Mouse (Mus musculus): ENCODE measurements around the gene Setd1a. TPM values are rescaled to one million over a fixed set of nuclear protein-coding genes. Genes with fewer than 3 reads are reported as not detected.
A peak's percentile ranks its signal among the peaks of the same experiment; 100 is the strongest.

Gene Setd1a
- polyA plus RNA-seq, 1 experiment from 2014 or later, result 9.2 TPM

- peaks cover 33% of the 10 kb centered on the region for H3K36me3 ChIP-seq (replicated peaks)
- no peak overlapping the region for H3K4me3 ChIP-seq (replicated peaks)
- H3K27ac ChIP-seq (replicated peaks), result no peak overlapping the region
- no peaks in the 10 kb centered on the region for H3K27me3 ChIP-seq
- H3K4me1 ChIP-seq (replicated peaks), result peaks cover 69% of the 10 kb centered on the region
- H3K4me2 ChIP-seq, result peak overlapping the region; percentile 56; the same call in 1 of the 2 replicates
- H3K9me3 ChIP-seq (replicated peaks), result no peaks in the 10 kb centered on the region
- ATAC-seq (ENCODE audit: insufficient read depth), result no peak
- H3K9ac ChIP-seq, result no peak overlapping the region
- 84% methylated on average over 17 of the region's 17 CpGs for WGBS (ENCODE audit: insufficient replicate concordance)
Measured at GRCm38 (mm10) chr7:127802313-127802712, 25.8 kb downstream of the Setd1a start.

- ATAC-seq (ENCODE audit: insufficient read depth), result no peak
- Histone ChIP-seq H3K9ac (no peak overlapping the region), H3K4me1 (replicated peaks) (peaks cover 65% of the 10 kb centered on the region)
Measured at GRCm38 (mm10) chr7:127808821-127809220, 32.4 kb downstream of the Setd1a start.

GRCm38 (mm10) chr7:127809846-127810245 lies 33.4 kb downstream of the Setd1a start:
- no peak for ATAC-seq (ENCODE audit: insufficient read depth)
- Histone ChIP-seq H3K4me2 (no peak overlapping the region), H3K4me3 (replicated peaks) (no peak overlapping the region), H3K9ac (no peak overlapping the region), H3K4me1 (replicated peaks) (peaks cover 61% of the 10 kb centered on the region), H3K27me3 (no peaks in the 10 kb centered on the region), H3K36me3 (replicated peaks) (no peaks in the 10 kb centered on the region), H3K27ac (replicated peaks) (peak overlapping the region; percentile 70; the same call in 1 of the 2 replicates), H3K9me3 (replicated peaks) (no peaks in the 10 kb centered on the region)
- WGBS (ENCODE audit: insufficient replicate concordance), result 62% methylated on average over 1 of the region's 1 CpGs

More at GRCm38 (mm10) chr7:127808821-127809220, 32.4 kb downstream of the Setd1a start:
- H3K27me3 ChIP-seq, result no peaks in the 10 kb centered on the region
- WGBS (ENCODE audit: insufficient replicate concordance), result 40% methylated on average over 5 of the region's 5 CpGs
- no peak overlapping the region for H3K4me3 ChIP-seq (replicated peaks)
- no peaks in the 10 kb centered on the region for H3K36me3 ChIP-seq (replicated peaks)
- no peaks in the 10 kb centered on the region for H3K9me3 ChIP-seq (replicated peaks)
- H3K27ac ChIP-seq (replicated peaks), result peak overlapping the region; percentile 70
- H3K4me2 ChIP-seq, result no peak overlapping the region

- H3K9me3 ChIP-seq (replicated peaks), result no peaks in the 10 kb centered on the region
- H3K36me3 ChIP-seq (replicated peaks), result no peaks in the 10 kb centered on the region
- 86% methylated on average over 10 of the region's 10 CpGs for WGBS (ENCODE audit: insufficient replicate concordance)
- H3K27me3 ChIP-seq, result no peaks in the 10 kb centered on the region
- H3K9ac ChIP-seq, result no peak overlapping the region
- no peak overlapping the region for H3K4me2 ChIP-seq
- ATAC-seq (ENCODE audit: insufficient read depth), result no peak
- peaks cover 61% of the 10 kb centered on the region for H3K4me1 ChIP-seq (replicated peaks)
- no peak overlapping the region for H3K27ac ChIP-seq (replicated peaks)
- H3K4me3 ChIP-seq (replicated peaks), result no peak overlapping the region
Measured at GRCm38 (mm10) chr7:127810650-127811049, 34.2 kb downstream of the Setd1a start.

GRCm38 (mm10) chr7:127811240-127811639 lies 34.8 kb downstream of the Setd1a start:
- H3K9ac ChIP-seq, result no peak overlapping the region
- H3K4me2 ChIP-seq, result no peak overlapping the region
- peaks cover 60% of the 10 kb centered on the region for H3K4me1 ChIP-seq (replicated peaks)
- H3K36me3 ChIP-seq (replicated peaks), result no peaks in the 10 kb centered on the region
- no peaks in the 10 kb centered on the region for H3K9me3 ChIP-seq (replicated peaks)
- ATAC-seq (ENCODE audit: insufficient read depth), result no peak
- H3K27me3 ChIP-seq, result no peaks in the 10 kb centered on the region
- no peak overlapping the region for H3K27ac ChIP-seq (replicated peaks)
- no peak overlapping the region for H3K4me3 ChIP-seq (replicated peaks)
- 75% methylated on average over 4 of the region's 4 CpGs for WGBS (ENCODE audit: insufficient replicate concordance)

GRCm38 (mm10) chr7:127812292-127812691 lies 35.8 kb downstream of the Setd1a start:
- H3K27me3 ChIP-seq, result no peaks in the 10 kb centered on the region
- H3K4me3 ChIP-seq (replicated peaks), result no peak overlapping the region
- H3K27ac ChIP-seq (replicated peaks), result no peak overlapping the region
- WGBS (ENCODE audit: insufficient replicate concordance), result 55% methylated on average over 3 of the region's 3 CpGs
- no peak overlapping the region for H3K9ac ChIP-seq
- no peaks in the 10 kb centered on the region for H3K36me3 ChIP-seq (replicated peaks)
- H3K4me2 ChIP-seq, result no peak overlapping the region
- no peaks in the 10 kb centered on the region for H3K9me3 ChIP-seq (replicated peaks)
- H3K4me1 ChIP-seq (replicated peaks), result peaks cover 50% of the 10 kb centered on the region
- no peak for ATAC-seq (ENCODE audit: insufficient read depth)

GRCm38 (mm10) chr7:127813821-127814220 lies 37.4 kb downstream of the Setd1a start:
- Histone ChIP-seq H3K27ac (replicated peaks) (peak overlapping the region; percentile 71), H3K4me1 (replicated peaks) (peaks cover 35% of the 10 kb centered on the region), H3K36me3 (replicated peaks) (no peaks in the 10 kb centered on the region), H3K9me3 (replicated peaks) (no peaks in the 10 kb centered on the region), H3K4me3 (replicated peaks) (no peak overlapping the region), H3K27me3 (no peaks in the 10 kb centered on the region), H3K9ac (no peak overlapping the region), H3K4me2 (0 out of 2 replicates have a peak overlapping the region, but pooled peaks have one; percentile 16)
- peak; percentile 48; the same call in 1 of the 2 replicates for ATAC-seq (ENCODE audit: insufficient read depth)
- 57% methylated on average over 4 of the region's 4 CpGs for WGBS (ENCODE audit: insufficient replicate concordance)

- Histone ChIP-seq H3K27ac (replicated peaks) (peak overlapping the region; percentile 71), H3K4me3 (replicated peaks) (no peak overlapping the region), H3K36me3 (replicated peaks) (no peaks in the 10 kb centered on the region), H3K9me3 (replicated peaks) (no peaks in the 10 kb centered on the region), H3K4me1 (replicated peaks) (peaks cover 29% of the 10 kb centered on the region), H3K9ac (no peak overlapping the region), H3K4me2 (peak overlapping the region; percentile 16; the same call in 1 of the 2 replicates), H3K27me3 (no peaks in the 10 kb centered on the region)
- WGBS (ENCODE audit: insufficient replicate concordance), result 69% methylated on average over 19 of the region's 19 CpGs
- ATAC-seq (ENCODE audit: insufficient read depth), result peak; percentile 26
Measured at GRCm38 (mm10) chr7:127814241-127814921, 37.9 kb downstream of the Setd1a start.

- 75% methylated on average over 15 of the region's 15 CpGs for WGBS (ENCODE audit: insufficient replicate concordance)
- peak overlapping the region; percentile 16; the same call in 1 of the 2 replicates for H3K4me2 ChIP-seq
- H3K4me3 ChIP-seq (replicated peaks), result no peak overlapping the region
- H3K27me3 ChIP-seq, result no peaks in the 10 kb centered on the region
- H3K9me3 ChIP-seq (replicated peaks), result no peaks in the 10 kb centered on the region
- no peak overlapping the region for H3K9ac ChIP-seq
- no peaks in the 10 kb centered on the region for H3K36me3 ChIP-seq (replicated peaks)
- H3K27ac ChIP-seq (replicated peaks), result peak overlapping the region; percentile 71
- ATAC-seq (ENCODE audit: insufficient read depth), result no peak
- H3K4me1 ChIP-seq (replicated peaks), result peaks cover 25% of the 10 kb centered on the region
Measured at GRCm38 (mm10) chr7:127815116-127815665, 38.7 kb downstream of the Setd1a start.

- Histone ChIP-seq H3K9me3 (replicated peaks) (no peaks in the 10 kb centered on the region), H3K27ac (replicated peaks) (no peak overlapping the region), H3K4me1 (replicated peaks) (peaks cover 20% of the 10 kb centered on the region), H3K36me3 (replicated peaks) (no peaks in the 10 kb centered on the region), H3K4me2 (no peak overlapping the region), H3K4me3 (replicated peaks) (no peak overlapping the region), H3K27me3 (no peaks in the 10 kb centered on the region), H3K9ac (no peak overlapping the region)
- 44% methylated on average over 15 of the region's 15 CpGs for WGBS (ENCODE audit: insufficient replicate concordance)
- peak; percentile 43; the same call in 1 of the 2 replicates for ATAC-seq (ENCODE audit: insufficient read depth)
Measured at GRCm38 (mm10) chr7:127815954-127816821, 39.7 kb downstream of the Setd1a start.

GRCm38 (mm10) chr7:127817053-127817452 lies 40.6 kb downstream of the Setd1a start:
- H3K4me1 ChIP-seq (replicated peaks), result peaks cover 20% of the 10 kb centered on the region
- no peak overlapping the region for H3K9ac ChIP-seq
- no peak overlapping the region for H3K4me3 ChIP-seq (replicated peaks)
- no peaks in the 10 kb centered on the region for H3K9me3 ChIP-seq (replicated peaks)
- H3K27ac ChIP-seq (replicated peaks), result no peak overlapping the region
- H3K36me3 ChIP-seq (replicated peaks), result no peaks in the 10 kb centered on the region
- no peak overlapping the region for H3K4me2 ChIP-seq
- 63% methylated on average over 7 of the region's 7 CpGs for WGBS (ENCODE audit: insufficient replicate concordance)
- no peak for ATAC-seq (ENCODE audit: insufficient read depth)
- no peaks in the 10 kb centered on the region for H3K27me3 ChIP-seq
